Mouse (Mus musculus): ENCODE results near the gene Mgat2.
A peak's percentile ranks its signal among the peaks of the same experiment; 100 is the strongest.
"Not testable (repeated sequence)": the region's sequence is repeated elsewhere in the genome, so short reads cannot be mapped to it uniquely, and the experiment has no call there.

Mgat2 gene

DNA sequence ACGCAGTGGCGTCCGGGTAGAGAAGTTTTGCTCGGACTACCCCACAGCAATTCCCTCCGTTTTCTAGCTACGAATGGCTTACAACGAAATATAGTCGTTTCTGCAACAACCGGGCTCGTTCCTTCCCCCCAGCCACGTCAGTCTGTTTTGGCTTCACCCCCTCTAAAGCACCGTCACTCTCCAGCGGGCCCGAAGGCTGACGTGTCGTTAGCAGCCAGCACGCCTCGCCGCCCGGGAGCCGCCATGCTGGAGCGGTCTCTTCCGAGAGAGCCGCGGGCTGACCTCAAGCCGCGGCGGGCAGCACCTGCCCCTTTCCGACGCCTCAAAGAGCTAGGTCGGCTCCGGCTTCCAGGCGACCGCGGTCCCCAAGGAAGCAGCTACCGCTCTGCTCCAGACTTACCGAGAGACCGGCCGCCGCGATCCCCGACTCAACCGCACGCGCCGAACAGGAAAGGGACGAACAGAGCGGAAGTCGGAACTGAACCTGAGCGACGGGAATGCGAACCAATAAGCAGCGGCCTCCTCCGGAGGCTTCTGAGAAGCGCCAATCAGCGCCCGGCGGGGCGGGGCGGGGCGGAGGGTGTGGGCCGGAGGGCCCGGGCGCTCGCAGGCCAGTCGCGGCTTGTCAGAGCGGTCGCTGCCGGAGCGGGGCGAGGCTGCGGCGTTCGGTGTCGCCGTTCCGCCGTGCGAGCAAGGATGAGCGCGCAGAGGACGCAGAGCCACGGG is at the start of gene Mgat2, which contains the start of gene Rpl36al:
TSS of gene Mgat2 (plus strand) at position 575 of the 726 bp plus-strand sequence.
TSS of gene Rpl36al (minus strand) at position 501 of the 726 bp plus-strand sequence.
- DNase-seq (ENCODE audit: extremely low spot score) = peak; percentile 96

DNA sequence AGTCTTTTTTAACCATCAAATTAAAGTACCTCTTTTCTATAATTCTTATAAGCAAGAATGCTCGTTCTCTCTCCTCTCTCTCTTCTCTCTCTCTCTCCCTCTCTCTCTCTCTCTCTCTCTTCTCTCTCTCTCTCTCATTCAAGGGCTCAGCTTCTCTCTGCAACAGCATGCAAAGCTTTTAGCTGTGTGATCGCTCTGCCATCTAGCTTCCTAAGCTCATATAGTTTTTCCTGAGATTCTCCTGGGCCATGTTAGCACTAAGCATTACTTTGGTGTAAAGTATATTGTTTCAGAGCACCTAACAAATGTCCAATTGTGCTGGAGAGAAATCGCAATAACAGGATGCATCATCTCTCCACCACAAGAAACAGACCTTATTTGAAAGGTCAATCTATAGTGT is 44.8 kb upstream of the Mgat2 start:
- DNase-seq (ENCODE audit: extremely low spot score) = no peak

DNA sequence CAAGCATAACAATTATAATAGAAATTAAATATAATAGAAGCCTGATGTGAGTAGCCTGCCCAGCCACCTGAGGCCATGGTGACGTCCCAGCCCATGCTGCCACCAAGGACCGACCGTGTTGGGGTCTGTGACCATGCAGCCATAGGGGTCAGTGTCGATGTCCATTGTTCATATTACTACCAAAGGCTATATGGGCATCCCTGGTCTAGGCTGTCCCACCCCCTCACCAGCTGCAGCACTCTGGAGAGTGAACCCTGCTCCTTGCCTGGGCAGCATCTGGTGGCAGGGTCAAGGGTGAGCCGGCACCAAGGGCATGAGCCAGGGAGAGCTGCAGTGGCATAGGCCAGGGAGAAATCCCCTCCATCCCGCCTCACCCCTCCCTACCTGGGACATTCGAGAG is 44.1 kb upstream of the Mgat2 start:
- no peak for DNase-seq (ENCODE audit: extremely low spot score)

DNA sequence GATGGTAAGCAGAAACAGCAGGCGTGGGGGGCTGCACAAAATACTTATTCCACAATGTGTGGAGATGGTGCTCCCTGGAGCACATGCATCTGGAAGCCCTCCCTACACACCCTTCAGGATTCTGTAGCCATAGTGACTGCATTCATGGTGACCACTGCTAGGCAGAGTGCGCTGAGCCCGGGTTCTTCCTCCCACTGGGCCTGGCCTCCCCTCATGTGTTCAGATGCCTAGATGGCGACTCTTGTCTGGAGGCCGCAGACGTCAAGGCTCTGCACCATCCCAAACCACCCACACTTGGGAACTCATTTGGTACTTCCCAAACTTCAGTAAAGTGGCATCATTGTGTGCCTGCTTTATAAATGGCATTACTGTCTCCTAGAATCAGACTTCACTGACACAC is 40.5 kb upstream of the Mgat2 start:
- no peak for DNase-seq (ENCODE audit: extremely low spot score)

DNA sequence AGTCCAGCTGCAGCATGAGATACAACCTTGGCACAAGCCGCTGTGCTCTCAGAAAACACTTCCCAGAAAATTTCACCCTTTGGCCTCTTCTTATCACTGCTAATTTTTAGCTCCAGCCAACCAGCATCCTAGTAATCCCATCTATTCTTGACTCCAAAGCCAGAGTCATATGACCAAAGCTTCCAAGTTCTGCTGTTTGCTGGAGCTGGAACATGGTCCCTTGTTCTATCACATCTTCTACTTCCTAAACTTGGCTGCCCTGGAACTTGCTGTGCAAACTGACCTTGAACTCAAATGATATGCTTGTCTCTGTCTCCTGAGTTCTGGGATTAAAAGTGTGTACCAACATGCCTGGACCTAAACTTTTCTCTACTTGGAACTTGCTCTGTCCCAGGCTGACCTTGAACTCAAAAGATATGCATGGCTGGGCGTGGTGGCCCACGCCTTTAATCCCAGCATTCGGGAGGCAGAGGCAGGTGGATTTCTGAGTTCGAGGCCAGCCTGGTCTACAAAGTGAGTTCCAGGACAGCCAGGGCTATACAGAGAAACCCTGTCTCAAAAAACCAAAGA is 36.7 kb upstream of the Mgat2 start:
- DNase-seq (ENCODE audit: extremely low spot score) = no peak

DNA sequence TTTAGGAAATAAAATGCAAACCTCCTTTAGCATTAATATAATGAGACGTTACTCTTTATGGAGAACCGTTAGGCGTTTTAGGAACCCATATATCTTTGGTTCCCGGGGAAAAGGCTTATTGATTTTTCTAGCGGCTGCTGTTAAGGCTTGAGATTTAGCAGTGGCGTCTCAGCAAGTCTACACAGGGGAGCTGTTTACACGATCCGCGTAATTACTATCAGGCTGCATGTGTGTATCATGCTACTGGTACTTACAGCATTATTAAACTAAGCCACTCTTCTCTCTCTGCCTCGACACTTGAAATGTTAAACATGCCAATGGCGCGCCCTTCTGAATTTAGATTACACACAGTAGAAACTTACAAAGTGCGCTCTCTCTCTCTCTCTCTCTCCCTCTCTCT is 33.9 kb upstream of the Mgat2 start:
- DNase-seq (ENCODE audit: extremely low spot score) = no peak

DNA sequence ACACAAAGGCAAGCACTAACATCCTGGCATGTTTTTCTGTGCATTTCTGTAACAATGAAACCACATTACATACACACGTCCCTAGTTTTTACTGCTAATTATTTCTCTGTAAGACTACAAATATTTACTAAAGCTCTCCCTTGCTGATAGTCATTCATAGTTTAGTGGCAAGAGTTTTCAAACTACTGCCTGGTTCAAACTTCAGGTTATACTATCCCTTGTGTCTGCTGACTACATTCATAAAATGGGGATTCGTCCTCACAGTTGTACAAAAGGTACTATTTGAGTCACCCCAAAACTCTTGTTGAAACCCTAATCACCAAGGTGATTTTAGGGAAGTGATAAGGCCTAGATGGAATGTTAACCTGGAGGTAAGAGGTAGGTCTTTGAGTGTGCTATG is 28.0 kb upstream of the Mgat2 start:
- DNase-seq (ENCODE audit: extremely low spot score) = no peak

DNA sequence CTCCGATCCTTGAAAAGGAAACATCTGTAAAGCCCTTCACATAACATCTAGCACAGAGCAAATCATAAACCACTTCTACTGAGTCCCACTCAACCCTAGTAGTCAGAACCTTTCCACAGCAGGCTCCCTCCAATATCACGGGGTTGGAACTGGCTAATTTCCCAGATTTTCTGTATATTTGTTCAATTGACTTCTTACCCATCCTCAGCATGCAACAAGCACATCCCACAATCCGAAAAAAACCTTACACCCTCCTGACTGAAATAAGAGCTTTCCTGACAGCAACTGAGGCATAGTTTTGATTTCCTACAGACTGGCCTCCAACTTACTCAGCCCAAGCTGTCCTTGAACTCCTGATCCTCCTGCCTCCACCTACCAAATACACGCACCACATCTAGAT is 27.5 kb upstream of the Mgat2 start:
- DNase-seq (ENCODE audit: extremely low spot score) = no peak

DNA sequence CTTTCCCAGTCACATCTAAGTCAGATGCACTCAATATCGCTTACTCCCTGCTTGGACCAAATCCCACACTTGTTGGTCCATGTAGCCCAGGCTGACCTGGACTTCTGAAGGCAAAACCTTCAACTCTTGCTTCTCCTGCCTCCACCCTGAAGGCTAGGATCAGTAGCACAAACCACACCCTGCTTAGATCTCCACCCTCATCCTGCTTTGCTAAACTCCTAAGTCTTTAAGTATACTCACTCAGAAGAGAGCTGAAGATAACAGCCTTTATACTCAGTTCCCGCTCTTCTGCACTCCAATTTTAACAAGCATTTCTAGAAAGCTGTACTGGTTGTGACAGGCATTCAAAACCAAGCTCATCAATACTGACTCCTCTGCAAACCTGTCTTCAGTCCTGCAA is 26.9 kb upstream of the Mgat2 start:
- DNase-seq (ENCODE audit: extremely low spot score) = no peak

DNA sequence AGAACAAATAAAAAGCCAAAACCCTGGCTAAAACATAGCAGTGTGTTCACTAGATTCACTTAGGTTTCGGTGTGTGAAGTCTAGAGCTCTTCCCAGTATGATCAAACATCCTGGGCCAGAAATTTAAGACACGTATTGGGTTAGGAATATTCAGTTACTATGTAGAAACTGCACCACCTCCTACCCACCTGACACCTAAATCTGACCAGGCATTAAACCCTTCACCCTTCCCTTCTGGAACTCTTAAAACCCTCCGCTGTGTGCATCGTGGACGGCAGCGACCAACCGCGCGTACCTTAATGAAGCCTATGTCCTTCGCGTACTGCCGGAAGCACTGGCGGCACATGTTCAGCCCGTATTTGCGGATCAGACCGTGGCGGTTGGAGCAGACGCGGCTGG is 25.6 kb upstream of the Mgat2 start:
- no peak for DNase-seq (ENCODE audit: extremely low spot score)

DNA sequence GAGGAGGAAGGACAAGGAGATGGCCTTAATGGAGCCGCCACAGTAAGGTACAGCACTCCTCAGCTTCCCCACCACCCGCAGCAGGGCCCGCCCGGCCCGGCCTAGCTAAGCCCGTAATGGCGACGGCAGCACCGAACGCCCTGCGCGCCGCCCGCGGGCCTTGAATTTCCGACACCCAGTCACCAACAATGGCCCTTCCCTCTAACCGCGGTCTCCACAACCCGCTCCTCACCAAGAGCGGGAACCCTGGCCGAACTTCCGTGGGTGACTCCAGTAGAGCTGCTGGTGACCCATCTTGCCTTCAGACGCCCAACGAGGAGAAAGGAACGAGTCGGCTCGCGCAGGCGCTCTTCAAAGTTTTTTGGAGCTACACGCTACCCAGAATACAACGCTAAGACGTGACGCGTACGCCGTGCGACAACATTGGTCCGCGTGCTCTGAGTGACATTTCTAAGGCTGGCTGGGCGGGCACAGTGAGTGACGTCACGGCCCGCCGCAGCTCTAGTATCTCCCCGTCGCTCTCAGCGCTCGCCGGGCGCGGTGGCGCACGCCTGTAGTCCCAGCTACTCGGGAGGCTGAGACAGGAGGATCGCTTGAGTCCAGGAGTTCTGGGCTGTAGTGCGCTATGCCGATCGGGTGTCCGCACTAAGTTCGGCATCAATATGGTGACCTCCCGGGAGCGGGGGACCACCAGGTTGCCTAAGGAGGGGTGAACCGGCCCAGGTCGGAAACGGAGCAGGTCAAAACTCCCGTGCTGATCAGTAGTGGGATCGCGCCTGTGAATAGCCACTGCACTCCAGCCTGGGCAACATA is 25.0 kb upstream of the Mgat2 start, which contains the start of gene Rps29:
TSS of gene Rps29 (minus strand) at position 422 of the 813 bp plus-strand sequence.
- peak; percentile 98 for DNase-seq (ENCODE audit: extremely low spot score)

DNA sequence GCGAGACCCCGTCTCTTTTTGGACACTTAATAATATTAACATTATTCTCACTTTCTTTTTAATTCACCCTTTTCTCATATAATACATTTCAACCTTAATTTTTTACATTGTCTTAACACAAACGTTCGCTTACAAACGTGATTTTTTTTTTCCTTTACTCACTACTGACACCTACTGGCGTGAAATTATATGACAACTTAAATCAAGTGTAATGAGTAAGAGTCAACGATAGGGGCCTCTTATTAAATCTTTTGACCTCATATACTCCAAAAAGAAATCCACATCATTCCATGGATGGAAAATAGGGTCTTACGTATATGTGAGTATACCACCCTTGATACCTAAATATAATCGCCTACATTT is 24.4 kb upstream of the Mgat2 start:
- peak; percentile 81 for DNase-seq (ENCODE audit: extremely low spot score)

DNA sequence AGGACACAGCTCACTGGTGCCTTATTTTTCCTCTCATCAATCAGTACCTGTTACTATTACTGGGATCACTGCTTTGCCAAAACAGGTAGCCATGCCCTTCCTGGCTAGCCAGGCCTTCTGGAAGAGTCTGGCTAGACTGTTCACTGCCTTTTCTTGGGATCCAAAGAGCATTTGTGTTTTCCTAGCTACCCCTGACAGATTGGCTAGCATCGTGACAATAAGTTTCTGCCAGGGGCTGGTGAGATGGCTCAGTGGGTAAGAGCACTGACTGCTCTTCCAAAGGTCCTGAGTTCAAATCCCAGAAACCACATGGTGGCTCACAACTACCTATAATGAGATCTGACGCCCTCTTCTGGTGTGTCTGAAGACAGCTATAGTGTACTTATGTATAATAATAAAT is 23.3 kb upstream of the Mgat2 start:
- DNase-seq (ENCODE audit: extremely low spot score) = not testable (repeated sequence)

DNA sequence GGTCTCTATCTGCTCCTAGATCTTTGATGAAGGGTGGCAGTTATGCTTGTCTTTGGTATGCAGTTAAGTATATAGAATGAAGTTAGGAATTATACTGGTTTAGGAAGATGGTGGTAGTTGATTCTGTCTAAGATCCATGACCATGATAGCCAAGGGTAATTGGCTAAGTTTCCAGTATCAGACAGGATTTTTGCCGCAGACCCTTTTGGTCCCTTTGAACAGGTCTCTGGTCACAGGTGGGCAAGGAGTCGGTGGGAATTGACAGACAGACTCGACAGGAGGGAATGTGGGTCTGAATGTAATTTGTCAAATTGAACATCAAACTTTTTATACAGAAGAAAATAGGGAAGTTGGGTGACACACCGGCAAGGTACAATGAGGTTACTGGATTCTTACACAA is 20.4 kb upstream of the Mgat2 start:
- not testable (repeated sequence) for DNase-seq (ENCODE audit: extremely low spot score)

DNA sequence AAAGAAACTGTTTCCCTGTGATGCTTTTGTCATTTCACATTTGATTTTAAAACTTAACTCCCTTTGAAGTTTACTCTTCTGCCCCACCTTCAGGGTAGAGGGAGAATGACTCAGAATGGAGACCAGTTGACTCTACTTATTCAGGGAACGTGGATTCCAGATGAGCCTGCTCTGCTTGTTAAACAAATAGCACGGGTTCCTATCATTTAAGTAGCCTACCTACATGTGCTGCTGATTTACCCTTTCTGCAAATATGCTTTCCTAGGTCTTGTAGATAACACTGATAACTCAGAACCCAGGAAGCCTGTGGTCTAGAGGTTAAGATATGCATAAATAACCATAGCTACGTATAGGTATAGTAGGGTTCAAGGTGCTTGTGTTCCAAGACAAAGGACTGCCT is 19.1 kb upstream of the Mgat2 start:
- no peak for DNase-seq (ENCODE audit: extremely low spot score)

DNA sequence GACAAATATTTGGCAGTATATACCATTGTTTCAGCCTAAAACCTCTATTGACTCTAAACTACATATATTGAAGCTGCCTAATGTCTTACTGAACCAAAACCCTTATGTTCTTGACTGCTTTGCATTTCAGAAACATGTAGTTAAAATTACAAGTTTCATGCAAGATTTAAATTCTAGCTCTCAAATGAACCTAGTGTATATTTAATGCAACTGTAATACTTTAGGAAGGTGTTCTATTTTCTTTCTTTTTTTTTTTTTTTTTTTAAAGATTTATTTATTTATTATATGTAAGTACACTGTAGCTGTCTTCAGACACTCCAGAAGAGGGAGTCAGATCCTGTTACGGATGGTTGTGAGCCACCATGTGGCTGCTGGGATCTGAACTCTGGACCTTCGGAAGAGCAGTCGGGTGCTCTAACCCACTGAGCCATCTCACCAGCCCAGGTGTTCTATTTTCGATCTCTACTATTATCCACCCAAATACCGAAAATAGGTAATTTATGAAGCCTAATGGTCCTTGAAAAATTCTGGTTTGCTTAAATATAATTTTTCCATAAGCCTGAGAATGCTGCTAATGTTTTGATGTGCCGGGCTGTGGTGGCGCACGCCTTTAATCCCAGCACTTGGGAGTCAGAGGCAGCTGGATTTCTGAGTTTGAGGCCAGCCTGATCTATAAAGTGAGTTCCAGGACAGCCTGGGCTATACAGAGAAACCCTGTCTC is 16.9 kb upstream of the Mgat2 start:
- not testable (repeated sequence) for DNase-seq (ENCODE audit: extremely low spot score)

DNA sequence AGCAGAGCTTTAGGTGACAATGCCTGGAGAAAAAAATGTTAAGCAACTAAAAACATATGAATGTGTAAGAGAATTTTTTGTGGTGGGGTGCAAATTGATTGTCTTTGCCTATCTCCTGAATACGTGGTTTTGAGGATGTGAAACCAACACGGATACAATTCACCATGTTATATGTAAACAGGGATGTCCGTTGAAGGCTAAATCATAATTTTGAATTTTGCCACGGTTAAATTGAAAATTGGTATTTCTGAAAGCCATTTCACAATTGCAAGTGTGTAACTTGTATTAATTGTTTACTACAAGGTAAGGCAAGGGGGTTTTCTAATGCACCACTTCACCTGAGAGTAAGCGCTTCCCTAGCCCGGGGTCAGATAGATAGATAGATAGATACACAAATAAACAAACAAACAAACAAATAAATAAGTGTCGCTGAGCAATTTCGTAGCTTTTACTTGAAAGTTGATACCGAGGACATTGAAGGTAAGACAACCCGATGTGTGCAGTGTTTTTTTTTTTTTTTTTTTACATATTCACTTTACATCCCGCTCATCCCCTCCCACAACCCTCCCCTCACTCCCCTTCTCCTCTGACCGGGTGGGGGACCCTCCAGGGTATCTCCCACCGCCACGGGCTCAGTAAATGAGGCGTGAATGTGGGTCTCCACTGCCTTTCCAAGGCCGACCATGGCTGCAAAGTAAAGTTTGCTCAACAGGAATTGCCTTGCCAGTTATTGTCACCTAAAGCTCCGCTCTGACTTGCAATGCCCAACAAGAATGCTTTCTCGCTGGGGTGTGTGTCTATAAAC is 16.1 kb upstream of the Mgat2 start:
- no peak for DNase-seq (ENCODE audit: extremely low spot score)

DNA sequence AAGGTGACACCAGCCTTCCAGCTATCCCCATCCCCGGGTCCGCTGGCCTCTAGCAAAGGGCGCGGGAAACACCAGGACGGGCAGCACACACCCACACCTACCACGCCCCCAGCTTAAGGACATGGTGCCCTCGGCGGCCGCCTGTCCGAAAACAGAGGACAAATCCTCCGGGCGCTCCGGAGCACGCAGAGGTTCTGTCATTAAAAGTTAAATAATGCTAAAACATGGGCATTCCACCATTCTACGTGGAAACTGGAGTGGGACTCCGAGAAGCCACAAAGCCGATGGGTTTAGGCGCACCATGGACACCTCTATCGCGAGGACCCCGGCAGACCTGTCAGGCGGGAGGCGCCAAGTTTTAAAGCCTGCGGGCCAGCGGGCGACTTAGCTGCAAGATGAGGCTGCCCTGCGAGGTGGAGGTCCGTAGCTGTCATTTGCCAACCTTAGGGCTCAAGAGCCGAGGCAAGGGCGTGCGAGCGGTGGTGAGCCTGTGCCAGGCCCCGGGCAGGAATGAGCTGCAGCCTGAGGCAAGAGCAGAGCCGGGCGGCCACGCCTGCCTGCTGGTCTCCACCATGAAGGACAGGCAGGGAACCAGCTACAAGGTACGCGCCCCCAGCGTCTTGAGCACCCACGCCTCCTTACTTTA is 15.4 kb upstream of the Mgat2 start, which contains the start of gene Lrr1:
TSS of gene Lrr1 (plus strand) at position 354 of the 646 bp plus-strand sequence.
- peak; percentile 93 for DNase-seq (ENCODE audit: extremely low spot score)

DNA sequence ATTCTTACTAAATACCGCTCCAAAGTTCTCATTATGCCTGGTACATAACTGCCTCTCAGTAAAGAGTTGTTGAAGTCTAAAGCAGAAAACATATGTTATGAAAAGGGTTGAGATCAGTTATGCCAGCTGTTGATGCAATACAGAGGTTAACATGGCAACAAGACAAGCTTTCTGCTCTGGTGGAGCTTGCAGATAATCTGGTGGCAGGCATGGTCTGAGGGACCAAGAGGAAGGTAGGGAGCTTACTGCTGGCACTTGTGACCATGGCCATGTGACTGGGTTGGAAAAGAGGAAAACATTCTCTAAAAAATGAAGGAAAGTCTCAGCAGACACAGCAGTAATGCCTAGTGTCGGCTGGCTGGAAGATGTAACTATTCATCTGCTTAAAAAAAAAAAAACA is 12.7 kb upstream of the Mgat2 start:
- DNase-seq (ENCODE audit: extremely low spot score) = no peak

DNA sequence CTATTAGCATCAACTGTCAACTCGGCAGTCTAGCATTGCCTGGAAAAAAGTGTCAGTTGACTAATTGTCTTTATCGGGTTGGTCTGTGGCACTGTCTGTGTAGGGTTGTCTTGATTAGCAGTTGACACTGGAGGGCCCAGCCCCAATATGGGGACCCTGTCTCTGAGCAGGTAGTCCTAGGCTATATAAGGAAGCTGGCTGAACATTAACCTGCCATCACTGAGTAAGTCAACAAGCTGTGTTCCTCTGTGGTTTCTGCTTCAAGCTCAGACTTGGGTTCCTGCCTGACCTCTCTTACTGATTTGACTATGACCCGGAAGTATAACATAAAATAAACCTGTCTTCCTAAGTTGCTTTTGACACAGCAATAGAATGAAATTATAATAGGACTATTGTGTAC is 8.0 kb upstream of the Mgat2 start:
- DNase-seq (ENCODE audit: extremely low spot score) = no peak

DNA sequence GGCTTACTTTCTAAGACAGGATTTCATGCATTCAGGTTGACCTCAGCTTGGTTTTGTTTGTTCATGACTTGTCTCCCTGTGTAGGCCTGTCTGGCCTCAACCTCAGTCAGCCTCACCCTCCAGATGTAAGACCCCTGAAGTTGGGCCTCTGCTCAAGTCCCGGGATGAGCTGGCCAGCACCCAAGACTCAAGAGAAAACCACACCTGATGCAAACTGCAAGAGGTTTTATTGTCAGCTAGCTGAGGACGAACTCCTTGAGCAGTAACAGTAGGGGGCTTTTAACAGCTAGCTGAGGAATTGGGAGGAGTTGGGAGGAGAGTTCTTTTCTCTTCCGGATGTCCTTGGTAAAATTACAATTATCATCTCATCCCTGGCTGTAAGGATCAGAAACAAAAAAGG is 6.4 kb upstream of the Mgat2 start:
- no peak for DNase-seq (ENCODE audit: extremely low spot score)
